Mouse (Mus musculus) retina, postnatal 7 days (tissue): ENCODE data around the gene Ppp2ca.
"Not testable (repeated sequence)": the region's sequence is repeated elsewhere in the genome, so short reads cannot be mapped to it uniquely, and the experiment has no call there.

Experiments
- DNase-seq: peaks from one replicate; pipeline ENCODE4 v3.0.0-alpha.2; 2012; ENCODE audit warnings: low read depth, low spot score

Gene Ppp2ca

DNA sequence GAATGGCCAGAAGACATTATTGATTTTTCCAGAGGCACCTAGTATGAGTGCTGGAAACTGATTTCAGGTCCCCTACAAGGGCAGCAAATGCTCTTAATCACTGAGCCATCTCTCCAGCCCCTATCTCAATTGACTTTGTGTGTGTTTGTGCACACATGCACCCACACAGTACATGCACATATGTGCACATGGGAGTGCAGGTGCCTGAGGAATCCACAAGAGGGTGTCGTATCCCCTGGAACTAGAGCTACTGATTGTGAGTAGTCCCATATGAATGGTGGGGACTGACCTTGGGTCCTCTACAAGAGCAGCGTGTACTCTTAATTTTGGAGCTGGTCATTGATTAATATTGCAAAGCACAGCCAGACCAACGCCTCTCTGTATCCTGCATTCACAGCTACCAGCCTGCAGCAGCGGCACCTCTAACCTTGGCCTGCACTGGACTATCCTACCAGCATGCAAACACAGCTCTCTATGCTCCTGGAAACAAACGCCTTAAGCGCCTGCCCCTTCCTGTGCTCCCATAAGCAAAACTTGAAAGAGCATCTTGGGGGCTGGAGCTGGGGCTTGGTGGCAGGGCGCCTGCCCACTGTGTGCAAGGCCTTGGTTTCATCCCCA lies 32.1 kb downstream of the Ppp2ca start:
- no peak for DNase-seq

DNA sequence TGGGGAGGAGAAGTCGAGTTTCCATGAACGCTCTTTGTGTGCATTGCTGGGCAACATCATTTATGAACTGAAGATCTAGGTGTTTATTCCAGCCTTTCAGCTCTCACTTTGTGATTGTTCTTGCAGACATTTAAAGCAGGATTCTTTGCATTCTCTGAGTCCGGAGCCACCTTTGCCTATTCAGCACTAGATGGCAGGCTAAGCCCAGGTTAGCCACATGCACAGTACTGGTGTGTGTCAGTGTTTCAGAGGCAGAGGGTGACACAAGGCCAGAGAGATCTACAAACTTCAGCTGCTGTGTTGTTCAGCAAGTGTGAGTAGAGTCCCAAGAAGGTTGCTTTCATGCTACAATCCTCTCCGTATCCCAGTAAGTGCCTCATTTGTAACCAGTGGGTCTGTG lies 45.2 kb downstream of the Ppp2ca start:
- not testable (repeated sequence) for DNase-seq

DNA sequence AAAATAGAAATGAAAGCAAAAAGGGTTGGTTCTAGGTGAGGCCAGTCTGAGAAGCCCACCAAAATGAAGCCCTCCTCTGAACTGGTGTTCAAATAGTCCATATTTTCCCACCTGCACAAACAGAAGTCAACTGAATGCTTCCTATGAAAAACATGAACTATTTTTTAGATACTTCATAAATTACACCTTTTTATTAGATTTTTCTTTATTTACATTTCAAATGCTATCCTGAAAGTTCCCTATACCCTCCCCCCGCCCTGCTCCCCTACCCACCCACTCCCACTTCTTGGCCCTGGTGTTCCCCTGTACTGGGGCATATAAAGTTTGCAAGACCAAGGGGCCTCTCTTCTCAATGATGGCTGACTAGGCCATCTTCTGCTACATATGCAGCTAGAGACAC lies 46.9 kb downstream of the Ppp2ca start, which contains the start of gene Olfr1373:
Gene Olfr1373, minus strand, starts transcription at position 101 of the 400 bp plus-strand sequence.
- not testable (repeated sequence) for DNase-seq

DNA sequence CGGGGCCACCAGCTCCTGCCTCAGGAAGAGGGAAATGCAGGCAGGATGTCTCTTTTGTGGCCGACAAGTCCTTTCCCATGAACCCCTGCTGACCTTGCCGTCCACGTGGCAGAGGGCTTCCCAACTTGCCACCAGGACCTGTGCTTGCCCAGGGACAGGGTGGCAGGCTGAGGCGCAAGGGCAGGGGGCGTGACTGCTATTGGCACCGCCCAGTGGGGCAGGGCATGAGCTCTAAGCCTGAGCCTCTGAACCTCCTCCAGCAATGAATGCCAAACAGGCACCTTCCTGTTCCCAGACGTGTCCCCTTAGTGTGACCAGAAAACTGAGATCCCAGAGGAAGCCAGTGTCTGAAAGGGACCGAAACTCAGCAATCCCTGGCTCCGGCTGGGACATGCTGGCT lies 65.4 kb downstream of the Ppp2ca start:
- DNase-seq: no peak

DNA sequence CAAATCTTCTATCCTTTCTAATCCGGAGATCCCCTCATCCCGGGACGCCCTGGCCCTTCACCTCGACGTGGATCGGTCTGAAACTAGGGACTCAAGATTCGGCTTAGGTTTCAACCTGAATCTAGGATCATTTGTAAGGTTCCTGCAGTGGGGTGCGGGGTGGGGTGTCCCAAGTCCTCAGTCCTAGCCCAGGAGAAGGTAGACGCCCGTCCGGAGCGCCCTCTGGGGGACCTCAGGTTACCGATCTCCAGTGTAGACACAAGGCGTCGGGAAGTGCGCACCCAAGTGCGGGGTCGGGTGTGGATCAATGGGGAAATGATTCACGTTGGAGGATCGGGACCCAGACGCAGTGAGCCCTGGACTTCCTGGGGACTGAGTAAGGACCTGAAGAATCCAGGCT lies 68.6 kb downstream of the Ppp2ca start:
- no peak for DNase-seq

DNA sequence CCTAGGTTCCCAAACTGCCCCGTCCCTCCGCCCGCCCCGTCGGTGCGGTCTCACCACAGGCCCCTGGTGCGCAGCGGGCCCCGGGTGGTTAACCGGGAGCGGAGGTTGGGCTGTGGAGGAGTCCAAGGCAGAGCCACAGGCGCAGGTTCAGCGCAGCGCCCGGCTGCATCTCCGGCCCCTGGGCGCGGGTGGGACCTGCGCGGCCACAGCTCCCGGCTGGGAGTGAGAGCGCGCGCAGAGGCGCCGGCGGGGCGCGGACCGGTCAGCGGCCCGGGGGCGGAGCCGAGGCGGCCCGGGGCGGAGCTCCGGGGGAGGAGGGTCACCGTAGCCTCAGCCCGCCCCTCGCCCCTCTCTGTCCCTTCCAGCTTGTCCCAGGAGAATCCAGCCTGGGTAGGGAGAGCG lies 69.4 kb downstream of the Ppp2ca start:
- DNase-seq: not testable (repeated sequence)

DNA sequence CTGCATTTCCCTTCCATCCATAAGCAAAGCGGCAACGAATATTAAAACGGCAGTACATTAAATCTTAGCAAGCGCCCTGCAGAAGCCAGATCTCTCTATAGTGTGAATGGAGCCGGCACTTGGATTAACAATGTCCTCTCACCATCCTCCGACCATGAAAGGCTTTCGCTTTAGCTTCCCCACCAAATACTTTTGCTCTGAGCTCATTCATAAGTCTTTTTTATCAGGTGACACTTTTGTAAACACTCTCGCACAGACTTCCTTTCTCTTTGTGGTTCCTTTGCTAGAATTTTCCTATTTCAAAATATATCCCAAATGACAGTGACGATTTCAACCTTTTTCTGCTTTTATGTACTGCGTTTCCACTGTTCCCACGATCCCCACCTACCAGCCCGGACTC lies 70.0 kb downstream of the Ppp2ca start:
- DNase-seq: no peak
